Mouse (Mus musculus) heart, embryonic 16.5 days (tissue): ENCODE results near the gene Fbxw8. TPM values are rescaled to one million over a fixed set of nuclear protein-coding genes. Genes with fewer than 3 reads are reported as not detected.

ENCODE experiments used
- ATAC-seq: fragments of 200-750 bp; cut with Nextera tagmentation; replicated peaks from 2 replicates; pipeline ENCODE4 v1.8.0; 2017; ENCODE audit warnings: moderate number of reproducible peaks; ENCODE audit not compliant: insufficient read depth, low FRiP score; ENCODE audit errors: extremely low read depth
- H3K27ac ChIP-seq: fragments of 300-500 bp; sonication (generic); 2 replicates; pipeline ENCODE4 v1.5.1; 2014; ENCODE audit warnings: mild to moderate bottlenecking, low read length, control low read depth, moderate library complexity
- H3K27me3 ChIP-seq: fragments of 300-500 bp; sonication (generic); 2 replicates; pipeline ENCODE4 v1.6.1; 2014; ENCODE audit warnings: low read length, mixed read lengths; ENCODE audit not compliant: control insufficient read depth, insufficient read depth
- H3K36me3 ChIP-seq: fragments of 300-500 bp; sonication (generic); 2 replicates; pipeline ENCODE4 v1.6.1; 2014; ENCODE audit not compliant: control insufficient read depth, insufficient read depth
- H3K4me1 ChIP-seq: fragments of 300-500 bp; sonication (generic); 2 replicates; pipeline ENCODE4 v1.6.1; 2014; ENCODE audit warnings: low read length, mixed read lengths; ENCODE audit not compliant: control insufficient read depth, insufficient read depth
- H3K4me2 ChIP-seq: fragments of 300-500 bp; sonication (generic); 2 replicates; pipeline ENCODE4 v1.6.1; 2014; ENCODE audit warnings: low read depth, mild to moderate bottlenecking, control low read depth, low read length
- H3K4me3 ChIP-seq: fragments of 300-500 bp; sonication (generic); 2 replicates; pipeline ENCODE4 v1.5.1; 2014; ENCODE audit warnings: mild to moderate bottlenecking, control low read depth, low read length
- H3K9ac ChIP-seq: fragments of 300-500 bp; sonication (generic); 2 replicates; pipeline ENCODE4 v1.6.1; 2014; ENCODE audit warnings: low read length, control low read depth
- H3K9me3 ChIP-seq: fragments of 300-500 bp; sonication (generic); replicated peaks from 2 replicates; pipeline ENCODE4 v1.6.1; 2016; ENCODE audit warnings: low read length; ENCODE audit not compliant: control insufficient read depth
- WGBS: fragments of 180-500 bp; shearing (Covaris S2); extraction: QIAGEN DNeasy Blood & Tissue Kit; methylation state at CpG from one replicate; pipeline ENCODE4 v1.1.7; 2014; 5-methylcytosine and 5-hydroxymethylcytosine counted together
- polyA plus RNA-seq: library from polyadenylated mRNA; unstranded; fragments of >200 nt; fragmentation: Nextera tagmentation; extraction: Ambion mirVana; gene quantifications from 2 replicates; pipeline ENCODE4 v1.2.1, GENCODE M21; 2015

Gene Fbxw8
- polyA plus RNA-seq, 1 experiment from 2014 or later = 18.6 TPM

DNA sequence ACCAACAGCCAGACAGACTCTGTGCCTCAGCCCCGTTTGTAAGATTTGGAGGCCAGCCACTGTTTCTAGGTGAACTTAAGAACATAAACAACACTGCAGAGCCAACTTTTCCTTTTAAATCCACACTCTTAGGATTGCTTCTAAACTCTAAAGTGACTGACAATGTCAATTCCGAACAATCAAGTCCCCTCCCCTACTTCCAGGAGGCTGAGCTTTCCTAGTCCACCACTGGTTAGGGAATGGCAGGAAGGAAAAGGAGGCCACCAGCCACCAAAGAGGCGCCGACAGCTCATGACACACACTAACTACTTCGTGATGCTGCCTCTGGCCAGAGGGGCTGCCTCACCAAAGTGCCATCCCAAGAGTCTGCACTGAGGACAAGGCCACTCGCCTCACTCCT is 10.5 kb downstream of the Fbxw8 start:
- Histone ChIP-seq H3K9me3 (no peaks in the 10 kb centered on the region), H3K4me1 (peaks cover 40% of the 10 kb centered on the region), H3K4me2 (no peak overlapping the region), H3K27ac (no peak overlapping the region), H3K4me3 (no peak overlapping the region), H3K36me3 (peaks cover 12% of the 10 kb centered on the region), H3K9ac (no peak overlapping the region), H3K27me3 (no peaks in the 10 kb centered on the region)
- 62% methylated on average over 6 of the region's 6 CpGs for WGBS
- no peak for ATAC-seq

DNA sequence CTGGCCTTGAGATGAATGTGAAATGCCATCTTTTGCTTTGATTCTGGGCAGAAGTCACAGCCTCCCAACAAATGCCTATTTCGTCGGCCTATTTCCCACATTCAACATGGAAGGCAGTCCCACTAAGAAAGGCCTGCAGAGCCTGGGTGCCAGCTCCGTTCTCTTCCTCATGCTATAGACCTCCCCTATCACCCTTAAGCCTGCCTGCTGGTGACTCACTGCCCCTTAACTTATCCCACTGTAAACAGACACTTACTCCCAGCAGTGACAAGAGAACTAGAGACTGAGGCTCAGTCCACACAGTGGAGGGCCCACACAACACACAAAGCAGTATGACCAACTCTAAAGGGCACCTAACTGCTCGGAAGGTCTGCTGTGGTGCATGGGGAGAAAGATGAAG is 10.9 kb downstream of the Fbxw8 start:
- H3K36me3 ChIP-seq = peaks cover 15% of the 10 kb centered on the region
- H3K9me3 ChIP-seq = no peaks in the 10 kb centered on the region
- H3K4me2 ChIP-seq = no peak overlapping the region
- H3K27me3 ChIP-seq = no peaks in the 10 kb centered on the region
- peaks cover 36% of the 10 kb centered on the region for H3K4me1 ChIP-seq
- H3K9ac ChIP-seq = no peak overlapping the region
- 79% methylated on average over 4 of the region's 4 CpGs for WGBS
- H3K4me3 ChIP-seq = no peak overlapping the region
- no peak overlapping the region for H3K27ac ChIP-seq
- no peak for ATAC-seq

DNA sequence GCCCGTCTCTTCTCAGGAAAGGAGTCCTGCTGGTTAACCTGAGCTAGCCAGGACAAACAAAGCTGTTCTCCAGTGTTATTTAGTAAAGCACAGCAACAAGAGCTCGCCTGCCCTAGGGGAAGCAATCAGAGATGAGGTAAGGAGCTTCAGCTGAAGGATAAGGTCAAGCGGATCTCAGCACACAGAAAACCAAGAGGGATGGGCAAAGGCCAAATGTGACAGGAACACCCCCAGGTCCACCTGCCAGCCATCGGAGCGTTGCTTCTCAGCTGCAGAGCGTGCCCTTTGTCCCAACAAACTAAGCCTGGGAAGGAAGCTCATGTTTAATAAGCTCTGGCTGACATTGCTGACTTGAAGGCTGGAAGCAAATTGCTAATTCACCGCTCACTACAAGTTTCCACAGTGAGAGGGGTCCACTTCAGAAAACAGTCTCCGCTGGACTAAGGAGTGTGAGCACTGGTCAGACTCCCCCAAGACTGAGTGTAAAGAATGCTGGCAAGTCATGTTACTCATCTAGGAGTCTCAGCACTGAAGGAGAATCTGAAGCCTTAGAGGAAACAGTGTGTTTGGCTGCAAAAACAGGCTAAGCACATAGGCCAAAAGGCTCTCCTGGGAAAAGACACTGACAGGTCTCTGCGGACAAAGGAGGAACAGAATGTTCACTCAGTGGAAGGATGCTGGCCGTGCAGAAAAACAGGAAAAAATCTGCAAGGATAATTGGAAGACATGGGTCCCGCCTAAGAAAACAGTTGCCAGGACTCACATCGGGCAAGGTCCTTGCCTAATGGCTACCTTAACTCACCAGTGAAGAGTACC is 11.8 kb downstream of the Fbxw8 start:
- H3K27ac ChIP-seq = 0 out of 2 replicates have a peak overlapping the region, but pooled peaks have one; percentile 24
- peaks cover 33% of the 10 kb centered on the region for H3K4me1 ChIP-seq
- WGBS = 79% methylated on average over 12 of the region's 12 CpGs
- no peaks in the 10 kb centered on the region for H3K9me3 ChIP-seq
- ATAC-seq = no peak
- no peak overlapping the region for H3K4me2 ChIP-seq
- H3K4me3 ChIP-seq = no peak overlapping the region
- H3K27me3 ChIP-seq = no peaks in the 10 kb centered on the region
- peaks cover 16% of the 10 kb centered on the region for H3K36me3 ChIP-seq
- no peak overlapping the region for H3K9ac ChIP-seq

DNA sequence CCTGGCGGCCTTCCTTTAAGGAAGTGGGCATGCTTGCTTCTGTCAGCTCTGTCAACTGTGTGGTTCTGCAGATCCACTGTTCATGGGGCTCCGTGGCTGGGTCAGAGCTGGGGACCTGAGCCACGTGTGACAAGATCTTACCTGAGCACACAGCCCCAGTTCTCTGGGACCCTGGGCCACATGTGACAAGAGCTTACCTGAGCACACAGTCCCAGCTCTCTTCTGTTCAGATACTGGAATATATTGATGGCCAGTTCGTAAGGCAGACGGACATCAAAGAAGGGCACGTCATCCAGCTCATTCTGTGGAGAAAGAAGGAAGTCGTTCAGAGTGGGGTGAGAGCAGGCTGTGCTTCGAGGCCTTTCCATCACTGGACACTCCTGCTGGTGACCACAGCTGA is 12.8 kb downstream of the Fbxw8 start:
- Histone ChIP-seq H3K4me1 (peaks cover 31% of the 10 kb centered on the region), H3K4me2 (no peak overlapping the region), H3K9ac (no peak overlapping the region), H3K4me3 (no peak overlapping the region), H3K36me3 (peaks cover 16% of the 10 kb centered on the region), H3K27me3 (no peaks in the 10 kb centered on the region), H3K9me3 (no peaks in the 10 kb centered on the region), H3K27ac (no peak overlapping the region)
- ATAC-seq = no peak
- 85% methylated on average over 8 of the region's 8 CpGs for WGBS

DNA sequence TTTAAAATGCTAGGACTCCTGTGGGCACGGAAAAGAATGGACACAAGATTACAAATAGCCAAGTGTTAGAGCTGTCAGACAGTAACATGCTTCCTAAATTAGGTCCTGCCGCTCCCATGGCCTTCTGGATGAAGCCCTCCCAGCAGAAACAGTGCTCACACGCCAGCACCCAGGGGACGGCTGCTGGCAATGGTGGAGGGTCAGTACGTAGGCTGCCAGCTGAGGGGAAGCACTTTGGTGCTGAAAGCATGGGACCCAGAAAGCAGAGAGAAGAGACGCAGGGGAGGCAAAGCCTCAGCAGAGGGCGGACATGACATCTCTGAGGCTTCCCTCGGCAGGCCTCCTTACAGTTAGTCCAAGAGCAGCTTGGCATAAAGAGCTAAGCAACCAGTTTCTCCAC is 15.6 kb downstream of the Fbxw8 start:
- no peak overlapping the region for H3K4me3 ChIP-seq
- H3K27me3 ChIP-seq = no peaks in the 10 kb centered on the region
- 83% methylated on average over 8 of the region's 8 CpGs for whole genome bisulfite sequencing
- no peaks in the 10 kb centered on the region for H3K9me3 ChIP-seq
- H3K36me3 ChIP-seq = peaks cover 16% of the 10 kb centered on the region
- peaks cover 3% of the 10 kb centered on the region; the same call in 1 of the 2 replicates for H3K4me1 ChIP-seq
- no peak overlapping the region for H3K27ac ChIP-seq
- no peak overlapping the region for H3K9ac ChIP-seq
- ATAC-seq = no peak
- no peak overlapping the region for H3K4me2 ChIP-seq

DNA sequence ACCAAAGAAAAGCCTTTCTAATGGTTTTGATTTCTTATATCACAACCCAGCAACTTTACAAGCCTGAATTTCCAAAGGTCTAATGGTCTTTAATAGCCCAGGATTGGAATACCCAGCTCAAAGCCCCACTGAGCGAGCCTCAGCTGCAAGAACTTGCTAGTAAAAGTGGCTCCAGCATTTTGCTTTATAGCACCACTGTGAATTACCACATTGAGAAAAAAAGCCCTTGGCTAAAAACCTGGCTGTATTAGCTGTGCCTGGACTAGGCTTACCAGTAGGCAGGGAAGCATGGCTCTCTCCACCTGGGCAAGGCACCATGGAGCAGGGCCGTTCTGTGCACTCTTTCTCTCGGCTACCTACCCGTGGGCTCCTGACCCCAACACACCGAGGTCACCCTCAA is 18.9 kb downstream of the Fbxw8 start:
- Histone ChIP-seq H3K27ac (no peak overlapping the region), H3K4me2 (no peak overlapping the region), H3K4me1 (peaks cover 10% of the 10 kb centered on the region), H3K9ac (no peak overlapping the region), H3K9me3 (no peaks in the 10 kb centered on the region), H3K27me3 (no peaks in the 10 kb centered on the region), H3K4me3 (no peak overlapping the region), H3K36me3 (peaks cover 5% of the 10 kb centered on the region)
- no peak for ATAC-seq
- WGBS = 91% methylated on average over 5 of the region's 5 CpGs

DNA sequence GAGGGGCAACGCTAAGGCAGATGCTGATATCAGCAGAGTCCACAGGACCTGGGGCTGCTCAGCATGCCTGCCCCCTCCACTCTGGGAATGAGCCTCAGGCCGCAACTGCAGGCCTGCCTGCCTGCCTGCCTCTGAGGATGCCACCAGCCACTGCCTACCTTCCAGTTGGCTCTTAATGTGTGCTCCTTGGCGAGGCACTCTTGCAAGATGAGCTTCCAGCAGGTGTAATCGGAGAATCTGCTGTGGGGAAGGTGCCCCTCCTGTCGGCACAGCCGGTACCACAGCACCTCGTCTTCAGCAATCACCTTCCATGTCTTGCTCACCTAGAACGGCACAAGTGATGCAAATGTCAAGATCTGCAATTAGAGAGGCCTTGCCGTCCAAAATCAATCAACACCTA is 26.6 kb downstream of the Fbxw8 start:
- peak; percentile 24 for ATAC-seq
- Histone ChIP-seq H3K27ac (peak overlapping the region; percentile 62), H3K36me3 (no peaks in the 10 kb centered on the region), H3K4me3 (no peak overlapping the region), H3K9me3 (no peaks in the 10 kb centered on the region), H3K9ac (no peak overlapping the region), H3K4me1 (peaks cover 28% of the 10 kb centered on the region), H3K4me2 (no peak overlapping the region), H3K27me3 (no peaks in the 10 kb centered on the region)
- WGBS = 47% methylated on average over 9 of the region's 9 CpGs

DNA sequence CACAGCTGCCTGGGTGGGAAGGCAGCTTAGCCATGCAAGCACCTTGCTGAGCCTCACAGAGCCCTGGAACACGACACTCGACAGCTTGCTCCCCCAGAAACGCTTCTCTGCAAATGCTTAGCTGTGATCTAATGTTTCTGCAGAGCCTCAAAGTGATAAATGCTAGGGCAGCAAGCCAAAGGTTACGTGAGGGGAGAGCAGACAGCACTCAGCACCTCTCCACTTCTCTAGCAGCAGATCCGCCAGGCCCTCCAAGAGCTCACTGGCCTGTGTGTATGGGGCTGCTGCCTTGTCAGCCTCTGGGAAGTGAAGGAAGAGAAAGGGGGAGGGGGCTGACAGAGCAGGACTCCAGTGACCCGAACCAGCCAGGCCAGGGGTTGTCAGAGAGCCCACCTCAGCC is 27.1 kb downstream of the Fbxw8 start:
- 0 out of 2 replicates have a peak overlapping the region, but pooled peaks have one; percentile 7 for H3K4me2 ChIP-seq
- H3K9ac ChIP-seq = no peak overlapping the region
- peaks cover 25% of the 10 kb centered on the region for H3K4me1 ChIP-seq
- no peaks in the 10 kb centered on the region for H3K27me3 ChIP-seq
- no peak overlapping the region for H3K4me3 ChIP-seq
- WGBS = 30% methylated on average over 6 of the region's 6 CpGs
- H3K9me3 ChIP-seq = no peaks in the 10 kb centered on the region
- H3K36me3 ChIP-seq = no peaks in the 10 kb centered on the region
- ATAC-seq = peak; percentile 89
- peak overlapping the region; percentile 62 for H3K27ac ChIP-seq

DNA sequence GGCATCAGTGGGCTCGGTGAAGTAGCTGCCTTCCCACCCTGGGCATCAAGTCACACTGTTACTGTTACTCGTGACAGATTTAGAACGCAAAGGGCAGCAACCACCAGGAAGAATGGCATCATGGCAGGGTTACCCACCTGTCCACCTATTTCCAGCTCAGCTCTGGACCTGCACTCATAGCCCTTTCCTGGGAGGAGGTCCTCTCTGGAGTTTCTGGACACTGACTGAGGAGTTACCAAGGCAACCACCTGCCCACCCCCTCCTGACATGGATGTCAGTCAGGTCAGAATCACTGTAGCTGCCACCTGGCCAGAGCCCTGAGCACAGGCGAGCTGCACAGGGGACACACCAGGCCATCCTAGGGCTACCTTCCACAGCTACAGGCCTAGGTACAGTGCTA is 28.6 kb downstream of the Fbxw8 start:
- no peak for ATAC-seq
- Histone ChIP-seq H3K36me3 (no peaks in the 10 kb centered on the region), H3K27me3 (no peaks in the 10 kb centered on the region), H3K4me2 (no peak overlapping the region), H3K4me3 (no peak overlapping the region), H3K27ac (no peak overlapping the region), H3K9me3 (no peaks in the 10 kb centered on the region), H3K9ac (no peak overlapping the region), H3K4me1 (peaks cover 22% of the 10 kb centered on the region)
- 78% methylated on average over 4 of the region's 4 CpGs for WGBS
